Mouse (Mus musculus) MEL (cell line): ENCODE data around the gene Timm22. TPM values are rescaled to one million over a fixed set of nuclear protein-coding genes. Genes with fewer than 3 reads are reported as not detected.

Source experiments
- DNase-seq: peaks from one replicate; pipeline ENCODE4 v3.0.0; 2011; ENCODE audit warnings: low read depth, low spot score
- H3K27ac ChIP-seq: 2 replicates; pipeline ENCODE4 v1.5.1; 2012; ENCODE audit warnings: low read depth, mild to moderate bottlenecking, control low read depth, low read length, moderate library complexity; ENCODE audit not compliant: control insufficient read depth
- H3K27me3 ChIP-seq, 2 experiments: fragments of 150-350 bp in 1 of 2; sonication (generic) in 1 of 2; 2 replicates each; pipeline ENCODE4 v1.6.1; 2012; ENCODE audit warnings: low read length in 2 of 2, mild to moderate bottlenecking in 2 of 2, improper control_type of control experiment in 1 of 2, moderate library complexity in 1 of 2; ENCODE audit not compliant: insufficient read depth in 2 of 2, control insufficient read depth in 1 of 2
- H3K36me3 ChIP-seq, 2 experiments: 2 replicates each; pipeline ENCODE4 v1.6.1; 2012 to 2014; ENCODE audit warnings: low read length in 2 of 2, improper control_type of control experiment in 1 of 2, inconsistent platforms in 1 of 2, mild to moderate bottlenecking in 1 of 2; ENCODE audit not compliant: insufficient read depth in 2 of 2, control insufficient read depth in 1 of 2
- H3K4me1 ChIP-seq, 2 experiments: fragments of 150-350 bp in 1 of 2; sonication (generic) in 1 of 2; 2 replicates each; pipeline ENCODE4 v1.6.1; 2012; ENCODE audit warnings: low read length in 2 of 2, improper control_type of control experiment in 1 of 2, mild to moderate bottlenecking in 1 of 2; ENCODE audit not compliant: insufficient read depth in 2 of 2, control insufficient read depth in 1 of 2
- H3K4me3 ChIP-seq, 2 experiments: fragments of 150-350 bp in 1 of 2; sonication (generic) in 1 of 2; 2 replicates each; pipeline ENCODE4 v1.5.1; 2012; ENCODE audit warnings: low read depth in 2 of 2, low read length in 2 of 2, mild to moderate bottlenecking in 2 of 2, moderate library complexity in 2 of 2, control low read depth in 1 of 2, improper control_type of control experiment in 1 of 2; ENCODE audit not compliant: control insufficient read depth in 1 of 2, insufficient read depth in 1 of 2
- H3K79me2 ChIP-seq: 2 replicates; pipeline ENCODE4 v1.6.1; 2012; ENCODE audit warnings: mild to moderate bottlenecking, low read length, moderate library complexity; ENCODE audit not compliant: control insufficient read depth, poor library complexity, insufficient read depth
- H3K9ac ChIP-seq: 2 replicates; pipeline ENCODE4 v1.6.1; 2012; ENCODE audit warnings: low read depth, mild to moderate bottlenecking, control low read depth, low read length, moderate library complexity; ENCODE audit not compliant: control insufficient read depth, poor library complexity, severe bottlenecking
- H3K9me3 ChIP-seq: fragments of 150-350 bp; sonication (generic); replicated peaks from 2 replicates; pipeline ENCODE4 v1.6.1; 2012; ENCODE audit warnings: mild to moderate bottlenecking, low read length, improper control_type of control experiment, moderate library complexity; ENCODE audit not compliant: insufficient read depth
- BHLHE40 ChIP-seq: IDR thresholded peaks from 2 replicates; pipeline ENCODE4 v1.6.1; 2012; ENCODE audit warnings: low read depth, mild to moderate bottlenecking, inconsistent platforms, low read length, improper control_type of control experiment, borderline replicate concordance
- CTCF ChIP-seq, 3 experiments: IDR thresholded peaks in 2 of 3; conservative IDR thresholded peaks in 1 of 3; 2 replicates each; pipeline ENCODE4 v1.5.1; 2011 to 2012; ENCODE audit warnings: low read length in 3 of 3, low read depth in 2 of 3, mild to moderate bottlenecking in 2 of 3, improper control_type of control experiment in 1 of 3, inconsistent platforms in 1 of 3, mixed read lengths in 1 of 3, moderate library complexity in 1 of 3; ENCODE audit not compliant: control insufficient read depth in 1 of 3, insufficient read depth in 1 of 3, poor library complexity in 1 of 3, severe bottlenecking in 1 of 3
- E2F4 ChIP-seq: IDR thresholded peaks from 2 replicates; pipeline ENCODE4 v1.6.1; 2011; ENCODE audit warnings: low read depth, low read length, improper control_type of control experiment, borderline replicate concordance
- ELF1 ChIP-seq: IDR thresholded peaks from 2 replicates; pipeline ENCODE4 v1.6.1; 2014; ENCODE audit warnings: low read depth, mild to moderate bottlenecking, inconsistent platforms, low read length, improper control_type of control experiment, moderate library complexity
- EP300 ChIP-seq, 2 experiments: IDR thresholded peaks; 2 replicates each; pipeline ENCODE4 v1.6.1; 2011; ENCODE audit warnings: improper control_type of control experiment in 2 of 2, low read length in 2 of 2, low read depth in 1 of 2, mild to moderate bottlenecking in 1 of 2
- ETS1 ChIP-seq: IDR thresholded peaks from 2 replicates; pipeline ENCODE4 v1.6.1; 2012; ENCODE audit warnings: low read depth, mild to moderate bottlenecking, inconsistent platforms, low read length, improper control_type of control experiment, moderate library complexity
- GABPA ChIP-seq: IDR thresholded peaks from 2 replicates; pipeline ENCODE4 v1.6.1; 2012; ENCODE audit warnings: low read depth, mild to moderate bottlenecking, inconsistent platforms, low read length, improper control_type of control experiment, moderate library complexity
- GATA1 ChIP-seq: IDR thresholded peaks from 2 replicates; pipeline ENCODE4 v1.6.1; 2011; ENCODE audit warnings: low read depth, low read length, improper control_type of control experiment
- HCFC1 ChIP-seq: IDR thresholded peaks from 2 replicates; pipeline ENCODE4 v1.6.1; 2012; ENCODE audit warnings: low read depth, mild to moderate bottlenecking, inconsistent platforms, low read length, improper control_type of control experiment, moderate library complexity
- JUND ChIP-seq: IDR thresholded peaks from 2 replicates; pipeline ENCODE4 v1.6.1; 2011; ENCODE audit warnings: low read depth, mild to moderate bottlenecking, improper control_type of control experiment, low read length
- KAT2A ChIP-seq: conservative IDR thresholded peaks from 2 replicates; pipeline ENCODE4 v1.6.1; 2012; ENCODE audit warnings: low read depth, low read length, improper control_type of control experiment, inconsistent platforms
- MAFK ChIP-seq: IDR thresholded peaks from 2 replicates; pipeline ENCODE4 v1.6.1; 2011; ENCODE audit warnings: low read depth, mild to moderate bottlenecking, low read length, improper control_type of control experiment, borderline replicate concordance
- MAX ChIP-seq: IDR thresholded peaks from 2 replicates; pipeline ENCODE4 v1.6.1; 2011; ENCODE audit warnings: low read length, improper control_type of control experiment
- MAZ ChIP-seq: IDR thresholded peaks from 2 replicates; pipeline ENCODE4 v1.6.1; 2012; ENCODE audit warnings: low read depth, mild to moderate bottlenecking, inconsistent platforms, low read length, improper control_type of control experiment
- MXI1 ChIP-seq: IDR thresholded peaks from 2 replicates; pipeline ENCODE4 v1.6.1; 2011; ENCODE audit warnings: mild to moderate bottlenecking, low read depth, low read length, improper control_type of control experiment
- MYB ChIP-seq: IDR thresholded peaks from 2 replicates; pipeline ENCODE4 v1.6.1; 2011; ENCODE audit warnings: mild to moderate bottlenecking, low read depth, low read length, improper control_type of control experiment
- NELFE ChIP-seq: IDR thresholded peaks from 2 replicates; pipeline ENCODE4 v1.6.1; 2011; ENCODE audit warnings: low read depth, low read length, improper control_type of control experiment
- NRF1 ChIP-seq: IDR thresholded peaks from 2 replicates; pipeline ENCODE4 v1.6.1; 2014; ENCODE audit warnings: low read depth, mild to moderate bottlenecking, inconsistent platforms, low read length, improper control_type of control experiment, moderate library complexity; ENCODE audit not compliant: poor library complexity, insufficient read depth, severe bottlenecking
- POLR2A ChIP-seq, 2 experiments: IDR thresholded peaks; 2 replicates each; pipeline ENCODE4 v1.6.1; 2011 to 2012; ENCODE audit warnings: low read length in 2 of 2, mild to moderate bottlenecking in 2 of 2, control low read depth in 1 of 2, improper control_type of control experiment in 1 of 2, low read depth in 1 of 2, moderate library complexity in 1 of 2; ENCODE audit not compliant: control insufficient read depth in 1 of 2, insufficient read depth in 1 of 2, poor library complexity in 1 of 2
- POLR2AphosphoS5 ChIP-seq: IDR thresholded peaks from 2 replicates; pipeline ENCODE4 v1.6.1; 2012; ENCODE audit warnings: low read depth, borderline replicate concordance, mild to moderate bottlenecking, inconsistent platforms, low read length, moderate library complexity, mixed read lengths
- RAD21 ChIP-seq: IDR thresholded peaks from 2 replicates; pipeline ENCODE4 v1.6.1; 2011; ENCODE audit warnings: mild to moderate bottlenecking, low read depth, low read length, improper control_type of control experiment
- RCOR1 ChIP-seq: IDR thresholded peaks from 2 replicates; pipeline ENCODE4 v1.6.1; 2012; ENCODE audit warnings: low read depth, mild to moderate bottlenecking, inconsistent platforms, low read length, improper control_type of control experiment
- SIN3A ChIP-seq: IDR thresholded peaks from 2 replicates; pipeline ENCODE4 v1.6.1; 2012; ENCODE audit warnings: low read length, improper control_type of control experiment, inconsistent platforms
- SMC3 ChIP-seq: IDR thresholded peaks from 2 replicates; pipeline ENCODE4 v1.6.1; 2011; ENCODE audit warnings: low read depth, low read length, improper control_type of control experiment
- TAL1 ChIP-seq: IDR thresholded peaks from 2 replicates; pipeline ENCODE4 v1.6.1; 2012; ENCODE audit warnings: mild to moderate bottlenecking, inconsistent platforms, low read length, moderate library complexity, mixed read lengths
- TBP ChIP-seq: IDR thresholded peaks from 2 replicates; pipeline ENCODE4 v1.8.0; 2011; ENCODE audit warnings: low read depth, low read length, improper control_type of control experiment
- TCF12 ChIP-seq: IDR thresholded peaks from 2 replicates; pipeline ENCODE4 v1.6.1; 2014; ENCODE audit warnings: low read depth, mild to moderate bottlenecking, inconsistent platforms, low read length, improper control_type of control experiment, moderate library complexity
- UBTF ChIP-seq: IDR thresholded peaks from 2 replicates; pipeline ENCODE4 v1.6.1; 2012; ENCODE audit warnings: low read depth, mild to moderate bottlenecking, inconsistent platforms, low read length, improper control_type of control experiment, moderate library complexity, borderline replicate concordance; ENCODE audit not compliant: insufficient read depth
- USF2 ChIP-seq, 2 experiments: IDR thresholded peaks; 2 replicates each; pipeline ENCODE4 v1.6.1; 2011 to 2012; ENCODE audit warnings: improper control_type of control experiment in 2 of 2, low read length in 2 of 2, borderline replicate concordance in 1 of 2, inconsistent platforms in 1 of 2, low read depth in 1 of 2, mild to moderate bottlenecking in 1 of 2; ENCODE audit not compliant: insufficient read depth in 1 of 2
- ZC3H11A ChIP-seq: IDR thresholded peaks from 2 replicates; pipeline ENCODE4 v1.6.1; 2012; ENCODE audit warnings: low read depth, mild to moderate bottlenecking, inconsistent platforms, low read length, improper control_type of control experiment
- ZKSCAN1 ChIP-seq: IDR thresholded peaks from 2 replicates; pipeline ENCODE4 v1.6.1; 2012; ENCODE audit warnings: low read depth, mild to moderate bottlenecking, inconsistent platforms, low read length, improper control_type of control experiment, moderate library complexity
- ZMIZ1 ChIP-seq: IDR thresholded peaks from 2 replicates; pipeline ENCODE4 v1.6.1; 2012; ENCODE audit warnings: low read depth, mild to moderate bottlenecking, inconsistent platforms, low read length, improper control_type of control experiment, moderate library complexity
- ZNF384 ChIP-seq: IDR thresholded peaks from 2 replicates; pipeline ENCODE4 v1.6.1; 2012; ENCODE audit warnings: low read depth, mild to moderate bottlenecking, inconsistent platforms, low read length, improper control_type of control experiment
- polyA plus RNA-seq, 2 experiments: library from polyadenylated mRNA; stranded (reverse) in 1 of 2; unstranded in 1 of 2; fragments of >175 nt in 1 of 2; fragments of >200 nt in 1 of 2; gene quantifications; 2 replicates each; pipeline versions ENCODE4 v1.2.1 to v1.2.4; 2012; ENCODE audit warnings: low replicate concordance in 2 of 2, low read depth in 1 of 2; ENCODE audit not compliant: insufficient read length in 2 of 2, insufficient read depth in 1 of 2, missing spikeins in 1 of 2
- total RNA-seq: library from RNA; depleted of rRNA; stranded (reverse); fragments of 300-350 nt; gene quantifications from 2 replicates; pipeline ENCODE4 v1.2.3, GENCODE M21; 2012

Gene Timm22
- total and polyA plus RNA-seq, 3 experiments, result 47.4 to 77.0 TPM; not detected in 1

- peaks cover 0 to 15% of the 10 kb centered on the region in 2 experiments; a peak in 2 of 4 replicates for H3K36me3 ChIP-seq
- H3K9me3 ChIP-seq, result no peaks in the 10 kb centered on the region
- H3K27me3 ChIP-seq, result no peaks in the 10 kb centered on the region
- H3K4me1 ChIP-seq, result peaks cover 10 to 13% of the 10 kb centered on the region in 2 experiments
- peak; percentile 88 for DNase-seq
- H3K9ac ChIP-seq, result peak overlapping the region; percentile 61
- TF ChIP-seq TCF12 (no peak; the same call in 1 of the 2 replicates), ETS1 (peak; percentile 56; the same call in 1 of the 2 replicates), KAT2A (peak; percentile 40; the same call in 1 of the 2 replicates), ZNF384 (peak; percentile 90), RAD21 (peak; percentile 82), ZMIZ1 (0 out of 2 replicates have a peak, but pooled peaks have one; percentile 20), TAL1 (no peak), TBP (peak; percentile 21; the same call in 1 of the 2 replicates), SIN3A (peak; percentile 80), ZKSCAN1 (0 out of 2 replicates have a peak, but pooled peaks have one; percentile 56), HCFC1 (peak; percentile 46; the same call in 1 of the 2 replicates), SMC3 (peak; percentile 69), MYB (no peak), NELFE (no peak), NRF1 (no peak), GABPA (0 out of 2 replicates have a peak, but pooled peaks have one; percentile 22), ELF1 (peak; percentile 49; the same call in 1 of the 2 replicates), EP300 (IDR thresholded peaks at IDR 0.05; ENCODE audit: low read depth in 1 of 2, low read length in 2 of 2) (peak; percentile 39 to 57), POLR2A (IDR thresholded peaks at IDR 0.05; ENCODE audit: control insufficient read depth in 1 of 2, insufficient read depth in 1 of 2, low read depth in 1 of 2, low read length in 2 of 2, poor library complexity in 1 of 2) (no peak), MAX (no peak; the same call in none of the 2 replicates), CTCF (IDR thresholded peaks at IDR 0.05 in 2 of 3, conservative IDR thresholded peaks at IDR 0.05 in 1 of 3; ENCODE audit: control insufficient read depth in 1 of 3, insufficient read depth in 1 of 3, low read depth in 2 of 3, low read length in 3 of 3, poor library complexity in 1 of 3, severe bottlenecking in 1 of 3) (peak; percentile 7 to 77 (median 9); a peak in 2 of 6 replicates), USF2 (IDR thresholded peaks at IDR 0.05; ENCODE audit: borderline replicate concordance in 1 of 2, insufficient read depth in 1 of 2, low read depth in 1 of 2, low read length in 2 of 2) (no peak), GATA1 (peak; percentile 66), JUND (no peak), MAZ (0 out of 2 replicates have a peak, but pooled peaks have one; percentile 57), POLR2AphosphoS5 (no peak), MAFK (0 out of 2 replicates have a peak, but pooled peaks have one; percentile 30), BHLHE40 (0 out of 2 replicates have a peak, but pooled peaks have one; percentile 49), RCOR1 (no peak), MXI1 (peak; percentile 91), ZC3H11A (peak; percentile 78), UBTF (no peak), E2F4 (no peak)
- H3K27ac ChIP-seq, result peak overlapping the region; percentile 2
- H3K4me3 ChIP-seq, result peak overlapping the region; percentile 79 to 96
- peaks cover 30% of the 10 kb centered on the region for H3K79me2 ChIP-seq
These were observed 7.0 kb upstream of the Timm22 start for GRCm38 (mm10) chr11:76399587-76400330.
